Mouse (Mus musculus) bone marrow macrophage, adult 2 months (primary cell): ENCODE measurements around the gene Tldc2.

ENCODE experiments used
- CTCF ChIP-seq: IDR thresholded peaks from 2 replicates; pipeline ENCODE4 v1.5.1; 2012; ENCODE audit warnings: low read depth, mild to moderate bottlenecking, low read length, moderate library complexity
- POLR2A ChIP-seq: IDR thresholded peaks from 2 replicates; pipeline ENCODE4 v1.6.1; 2012; ENCODE audit warnings: mild to moderate bottlenecking, low read depth, low read length, borderline replicate concordance

DNA sequence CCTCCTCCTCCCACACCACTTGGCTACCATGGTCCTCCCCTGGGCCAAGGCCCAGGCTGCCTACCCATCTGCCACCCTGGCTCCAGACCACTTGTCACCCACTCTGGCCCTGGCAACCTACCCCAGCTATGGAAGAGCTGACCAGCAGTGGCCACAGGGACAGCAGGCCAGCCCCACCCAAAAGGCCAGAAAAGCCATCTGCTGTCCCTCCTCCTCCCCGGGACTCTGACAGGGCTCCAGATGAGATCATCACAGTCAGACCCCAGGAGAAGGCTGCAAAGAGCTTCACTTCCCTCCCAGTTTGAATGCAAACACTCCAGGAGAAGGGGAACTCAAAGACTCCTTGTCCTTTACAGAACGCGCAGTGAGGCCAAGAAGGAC lies 17.5 kb upstream of the Tldc2 start:
- no peak for TF ChIP-seq CTCF
- TF ChIP-seq POLR2A = no peak
